Mouse (Mus musculus): ENCODE results near the gene Trim25.
"Not testable (repeated sequence)": the region's sequence is repeated elsewhere in the genome, so short reads cannot be mapped to it uniquely, and the experiment has no call there.

DNA sequence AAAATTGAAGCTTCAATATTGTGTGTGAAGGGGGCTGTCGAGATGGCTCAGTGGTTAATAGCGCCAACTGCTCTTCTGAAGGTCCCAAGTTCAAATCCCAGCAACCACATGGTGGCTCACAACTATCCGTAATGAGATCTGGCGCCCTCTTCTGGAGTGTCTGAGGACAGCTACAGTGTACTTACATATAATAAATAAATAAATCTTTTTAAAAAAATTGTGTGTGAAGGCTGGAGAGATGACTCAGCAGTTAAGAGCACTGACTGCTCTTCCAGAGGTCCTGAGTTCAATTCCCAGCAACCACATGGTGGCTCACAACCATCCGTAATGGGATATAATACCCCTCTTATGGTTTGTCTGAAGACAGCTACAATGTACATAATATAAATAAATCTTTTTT lies 1.8 kb upstream of the Trim25 start:
- not testable (repeated sequence) for TF ChIP-seq CTCF (IDR thresholded peaks at IDR 0.05; ENCODE audit: low read depth, low read length); POLR2A (IDR thresholded peaks at IDR 0.05; ENCODE audit: insufficient read depth, low read length); EP300 (IDR thresholded peaks at IDR 0.05; ENCODE audit: insufficient read depth, low read depth, low read length)

All from ES-Bruce4 (cell line).